Mouse (Mus musculus) heart, embryonic 11.5 days (tissue): Measurements from ENCODE around the gene Cacng7. TPM values are rescaled to one million over a fixed set of nuclear protein-coding genes. Genes with fewer than 3 reads are reported as not detected.
"Not testable (repeated sequence)": the region's sequence is repeated elsewhere in the genome, so short reads cannot be mapped to it uniquely, and the experiment has no call there.

Experiments used
- ATAC-seq: fragments of 200-750 bp; cut with Nextera tagmentation; replicated peaks from 2 replicates; pipeline ENCODE4 v1.8.0; 2017; ENCODE audit warnings: moderate library complexity; ENCODE audit not compliant: insufficient number of reproducible peaks, low FRiP score, low TSS enrichment
- H3K27ac ChIP-seq: fragments of 300-500 bp; sonication (generic); 2 replicates; pipeline ENCODE4 v1.5.1; 2014; ENCODE audit warnings: mild to moderate bottlenecking, low read depth, low read length
- H3K27me3 ChIP-seq: fragments of 300-500 bp; sonication (generic); 2 replicates; pipeline ENCODE4 v1.6.1; 2014; ENCODE audit warnings: mild to moderate bottlenecking, low read length, mixed read lengths; ENCODE audit not compliant: control insufficient read depth, insufficient read depth
- H3K36me3 ChIP-seq: fragments of 300-500 bp; sonication (generic); 2 replicates; pipeline ENCODE4 v1.6.1; 2014; ENCODE audit warnings: mild to moderate bottlenecking, low read length, moderate library complexity, mixed read lengths; ENCODE audit not compliant: control insufficient read depth, insufficient read depth
- H3K4me1 ChIP-seq: fragments of 300-500 bp; sonication (generic); 2 replicates; pipeline ENCODE4 v1.6.1; 2014; ENCODE audit warnings: low read length; ENCODE audit not compliant: control insufficient read depth, insufficient read depth
- H3K4me2 ChIP-seq: fragments of 300-500 bp; sonication (generic); 2 replicates; pipeline ENCODE4 v1.6.1; 2014; ENCODE audit warnings: mild to moderate bottlenecking, moderate library complexity
- H3K4me3 ChIP-seq: fragments of 300-500 bp; sonication (generic); 2 replicates; pipeline ENCODE4 v1.5.1; 2014; ENCODE audit warnings: low read depth, low read length
- H3K9ac ChIP-seq: fragments of 300-500 bp; sonication (generic); 2 replicates; pipeline ENCODE4 v1.6.1; 2014; ENCODE audit warnings: mild to moderate bottlenecking, low read depth, low read length, moderate library complexity
- H3K9me3 ChIP-seq: fragments of 300-500 bp; sonication (generic); replicated peaks from 2 replicates; pipeline ENCODE4 v1.6.1; 2016; ENCODE audit warnings: low read length; ENCODE audit not compliant: control insufficient read depth
- WGBS: fragments of 180-500 bp; shearing (Covaris S2); extraction: QIAGEN DNeasy Blood & Tissue Kit; methylation state at CpG from one replicate; pipeline ENCODE4 v1.1.7; 2014; ENCODE audit not compliant: insufficient replicate concordance; 5-methylcytosine and 5-hydroxymethylcytosine counted together
- polyA plus RNA-seq: library from polyadenylated mRNA; unstranded; fragments of >200 nt; fragmentation: Nextera tagmentation; extraction: Ambion mirVana; gene quantifications from 2 replicates; pipeline ENCODE4 v1.2.1, GENCODE M21; 2014

Cacng7 gene
- polyA plus RNA-seq, 1 experiment from 2014 or later: 0.24 TPM

DNA sequence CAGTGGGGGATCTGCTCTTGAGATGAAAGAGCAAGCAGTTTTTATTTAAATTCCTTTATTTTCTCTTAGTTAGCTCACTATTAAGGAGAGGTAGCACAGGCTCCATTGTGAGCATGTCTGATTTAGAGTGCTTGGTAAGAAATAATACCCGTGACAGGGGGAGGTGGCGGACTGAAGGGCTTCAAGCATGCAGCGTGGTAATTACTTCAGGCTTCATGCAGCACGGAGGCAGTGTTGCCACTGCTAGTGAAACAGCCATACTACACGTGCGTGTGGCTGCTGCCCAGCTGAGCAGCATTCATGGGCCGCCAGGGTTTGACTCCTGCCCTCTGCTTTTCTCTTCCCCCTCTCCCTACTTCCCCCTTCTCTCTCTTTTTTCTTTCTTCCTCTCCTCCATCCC, 65.0 kb downstream of the Cacng7 start:
- no peak for ATAC-seq
- H3K4me1 ChIP-seq: no peaks in the 10 kb centered on the region

GRCm38 (mm10) chr7:3398363-3398762, 65.6 kb downstream of the Cacng7 start:
- not testable (repeated sequence) for H3K4me2 ChIP-seq, H3K27ac ChIP-seq, H3K9ac ChIP-seq, H3K9me3 ChIP-seq, H3K4me3 ChIP-seq, ATAC-seq, H3K36me3 ChIP-seq, H3K4me1 ChIP-seq, H3K27me3 ChIP-seq
- WGBS: 84% methylated on average over 8 of the region's 8 CpGs

More for the DNA sequence above, 65.0 kb downstream of the Cacng7 start:
- Histone ChIP-seq H3K4me2 (no peak overlapping the region), H3K4me3 (no peak overlapping the region), H3K9ac (no peak overlapping the region), H3K9me3 (no peaks in the 10 kb centered on the region), H3K27me3 (no peaks in the 10 kb centered on the region), H3K27ac (no peak overlapping the region), H3K36me3 (no peaks in the 10 kb centered on the region)
- WGBS: 55% methylated on average over 7 of the region's 7 CpGs

GRCm38 (mm10) chr7:3399937-3400336, 67.2 kb downstream of the Cacng7 start:
- Histone ChIP-seq H3K4me2 (no peak overlapping the region), H3K4me3 (no peak overlapping the region), H3K4me1 (no peaks in the 10 kb centered on the region), H3K9me3 (no peaks in the 10 kb centered on the region; the same call in 1 of the 2 replicates), H3K27ac (no peak overlapping the region), H3K27me3 (no peaks in the 10 kb centered on the region), H3K36me3 (no peaks in the 10 kb centered on the region), H3K9ac (no peak overlapping the region)
- no peak for ATAC-seq

DNA sequence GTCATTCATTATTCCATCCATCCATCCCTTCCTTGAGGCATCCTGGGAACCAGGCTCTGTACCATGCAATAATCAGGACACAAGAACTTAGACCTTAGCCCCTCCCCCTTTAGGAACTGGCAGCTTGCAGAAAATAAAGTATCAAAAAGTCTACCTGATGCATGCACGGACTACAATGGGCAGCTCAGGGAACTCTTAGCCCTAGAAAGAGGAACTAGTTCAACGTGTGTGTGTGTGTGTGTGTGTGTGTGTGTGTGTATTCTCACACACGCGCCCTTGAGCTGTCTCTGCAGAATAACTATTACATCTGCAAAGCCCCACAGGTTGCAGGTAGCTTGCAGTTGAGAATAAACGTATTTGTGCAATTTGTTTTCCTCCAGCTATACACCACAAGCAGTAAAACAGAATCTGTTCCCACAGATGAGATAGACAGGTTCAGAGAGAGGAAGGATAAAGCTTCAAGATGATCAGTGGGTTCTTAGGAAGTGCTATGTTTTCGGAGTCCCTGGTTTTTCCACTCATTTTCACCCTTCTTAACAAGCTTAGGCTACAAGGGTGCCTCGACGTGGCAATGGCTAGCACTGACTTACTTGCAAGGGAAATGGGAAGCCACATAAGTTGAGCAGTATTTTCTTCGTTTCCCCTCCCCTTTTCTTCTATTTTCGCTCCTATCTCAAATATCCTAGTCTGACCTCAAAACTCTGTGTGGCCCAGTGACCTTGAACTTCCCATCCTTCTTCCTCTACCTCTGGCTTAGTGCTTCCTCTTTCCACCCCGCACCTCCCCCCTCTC, 77.2 kb downstream of the Cacng7 start:
- ATAC-seq: no peak
- Histone ChIP-seq H3K27me3 (peaks cover 41% of the 10 kb centered on the region), H3K4me2 (no peak overlapping the region), H3K4me1 (peaks cover 7% of the 10 kb centered on the region; the same call in 1 of the 2 replicates), H3K27ac (no peak overlapping the region), H3K36me3 (no peaks in the 10 kb centered on the region), H3K9ac (no peak overlapping the region), H3K4me3 (no peak overlapping the region), H3K9me3 (no peaks in the 10 kb centered on the region; the same call in 1 of the 2 replicates)
- 53% methylated on average over 11 of the region's 11 CpGs for WGBS

GRCm38 (mm10) chr7:3411160-3411941, 78.6 kb downstream of the Cacng7 start:
- peak; percentile 60; the same call in 1 of the 2 replicates for ATAC-seq
- peaks cover 10% of the 10 kb centered on the region; the same call in 1 of the 2 replicates for H3K4me1 ChIP-seq
- peak overlapping the region; percentile 11; the same call in 1 of the 2 replicates for H3K9ac ChIP-seq
- H3K27ac ChIP-seq: no peak overlapping the region
- H3K36me3 ChIP-seq: no peaks in the 10 kb centered on the region
- H3K9me3 ChIP-seq: peaks cover 5% of the 10 kb centered on the region; the same call in 1 of the 2 replicates
- WGBS: under 1% methylated on average over 33 of the region's 33 CpGs
- H3K27me3 ChIP-seq: peaks cover 53% of the 10 kb centered on the region
- H3K4me3 ChIP-seq: peak overlapping the region; percentile 45
- peak overlapping the region; percentile 73 for H3K4me2 ChIP-seq

DNA sequence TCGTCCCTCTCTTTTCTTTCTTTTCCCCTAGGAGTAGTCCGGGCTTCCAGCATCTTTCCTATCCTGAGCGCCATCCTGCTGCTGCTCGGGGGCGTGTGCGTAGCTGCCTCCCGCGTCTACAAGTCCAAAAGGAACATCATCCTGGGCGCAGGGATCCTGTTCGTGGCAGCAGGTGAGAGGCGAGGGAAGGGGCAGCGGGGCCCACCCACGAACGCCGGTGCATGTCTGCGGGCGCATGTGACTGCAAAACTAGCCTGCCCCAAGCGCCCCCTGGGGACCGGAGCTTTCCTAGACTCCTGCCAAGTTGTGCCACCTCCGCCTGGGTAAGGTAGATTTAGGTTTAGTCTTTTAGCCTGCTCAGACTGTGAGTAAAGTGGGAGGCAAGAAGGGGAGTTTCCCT, 79.3 kb downstream of the Cacng7 start:
- Histone ChIP-seq H3K4me1 (peaks cover 10% of the 10 kb centered on the region; the same call in 1 of the 2 replicates), H3K27ac (no peak overlapping the region), H3K4me3 (peak overlapping the region; percentile 45), H3K27me3 (peaks cover 58% of the 10 kb centered on the region), H3K9ac (no peak overlapping the region), H3K36me3 (no peaks in the 10 kb centered on the region), H3K4me2 (peak overlapping the region; percentile 73), H3K9me3 (peaks cover 5% of the 10 kb centered on the region; the same call in 1 of the 2 replicates)
- no peak for ATAC-seq
- WGBS: 2% methylated on average over 20 of the region's 20 CpGs

- ATAC-seq: no peak; the same call in 1 of the 2 replicates
- under 1% methylated on average over 32 of the region's 47 CpGs for WGBS
- Histone ChIP-seq H3K36me3 (no peaks in the 10 kb centered on the region), H3K4me3 (peak overlapping the region; percentile 66), H3K4me2 (peak overlapping the region; percentile 100), H3K9me3 (peaks cover 5% of the 10 kb centered on the region; the same call in 1 of the 2 replicates), H3K27me3 (peaks cover 82% of the 10 kb centered on the region), H3K27ac (no peak overlapping the region), H3K9ac (peak overlapping the region; percentile 59), H3K4me1 (peaks cover 10% of the 10 kb centered on the region; the same call in 1 of the 2 replicates)
Measured at GRCm38 (mm10) chr7:3414888-3415287, 82.1 kb downstream of the Cacng7 start.

DNA sequence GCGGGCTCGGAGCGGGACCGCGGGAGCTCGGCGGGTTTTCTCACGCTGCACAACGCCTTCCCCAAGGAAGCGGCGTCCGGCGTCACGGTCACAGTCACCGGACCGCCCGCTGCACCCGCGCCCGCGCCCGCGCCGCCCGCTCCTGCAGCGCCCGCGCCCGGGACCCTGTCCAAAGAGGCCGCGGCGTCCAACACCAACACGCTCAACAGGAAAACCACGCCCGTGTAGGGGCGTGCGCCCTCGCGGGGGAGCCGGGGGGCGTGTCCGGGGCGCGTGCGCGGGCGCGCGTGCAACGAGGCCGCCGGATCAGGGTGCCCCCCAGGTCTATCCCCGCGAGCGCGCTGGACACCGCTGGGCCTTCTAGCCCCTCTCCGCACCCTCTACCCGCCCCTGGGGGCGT, 82.6 kb downstream of the Cacng7 start:
- ATAC-seq: no peak
- peak overlapping the region; percentile 100 for H3K4me2 ChIP-seq
- peak overlapping the region; percentile 59; the same call in 1 of the 2 replicates for H3K9ac ChIP-seq
- no peaks in the 10 kb centered on the region for H3K36me3 ChIP-seq
- WGBS: under 1% methylated on average over 36 of the region's 60 CpGs
- peaks cover 5% of the 10 kb centered on the region; the same call in 1 of the 2 replicates for H3K9me3 ChIP-seq
- no peak overlapping the region for H3K27ac ChIP-seq
- H3K4me1 ChIP-seq: peaks cover 10% of the 10 kb centered on the region; the same call in 1 of the 2 replicates
- H3K27me3 ChIP-seq: peaks cover 80% of the 10 kb centered on the region
- peak overlapping the region; percentile 66 for H3K4me3 ChIP-seq
